Mouse (Mus musculus): ENCODE measurements at regions not wholly inside any gene's neighbourhood (a gene's known extent, or its start where the extent isn't known, plus 50 kb on each side); places are given as distances from the start of the nearest gene placed in this dataset.

DNA sequence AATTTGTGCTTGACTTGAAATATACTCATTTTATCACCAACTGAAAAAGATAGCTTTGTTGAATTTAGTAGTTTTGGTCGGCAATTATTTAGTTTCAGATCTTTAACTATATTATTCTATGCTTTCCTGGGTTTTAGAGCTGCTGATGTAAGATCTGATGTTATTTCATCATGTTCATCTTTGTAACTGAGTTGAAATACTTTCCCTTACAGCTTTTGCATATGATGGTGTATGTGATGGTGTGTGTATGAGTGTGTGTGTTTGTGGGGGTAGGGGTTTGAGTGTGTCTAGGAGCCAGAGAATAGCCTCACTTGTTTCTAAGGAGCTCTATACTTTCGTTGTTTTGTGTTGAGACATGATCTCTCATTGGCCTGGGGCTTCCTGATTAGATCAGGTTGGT, 819.6 kb upstream of the Lrrc6 start:
- H3K36me3 ChIP-seq (ENCODE audit: control insufficient read depth, insufficient read depth, low read length, poor library complexity, severe bottlenecking), result no peaks in the 10 kb centered on the region
- TF ChIP-seq CTCF (IDR thresholded peaks at IDR 0.05; ENCODE audit: low read depth, low read length) (no peak), EP300 (IDR thresholded peaks at IDR 0.05; ENCODE audit: insufficient read depth, low read depth, low read length) (no peak), POLR2A (IDR thresholded peaks at IDR 0.05; ENCODE audit: insufficient read depth, low read length) (no peak)

DNA sequence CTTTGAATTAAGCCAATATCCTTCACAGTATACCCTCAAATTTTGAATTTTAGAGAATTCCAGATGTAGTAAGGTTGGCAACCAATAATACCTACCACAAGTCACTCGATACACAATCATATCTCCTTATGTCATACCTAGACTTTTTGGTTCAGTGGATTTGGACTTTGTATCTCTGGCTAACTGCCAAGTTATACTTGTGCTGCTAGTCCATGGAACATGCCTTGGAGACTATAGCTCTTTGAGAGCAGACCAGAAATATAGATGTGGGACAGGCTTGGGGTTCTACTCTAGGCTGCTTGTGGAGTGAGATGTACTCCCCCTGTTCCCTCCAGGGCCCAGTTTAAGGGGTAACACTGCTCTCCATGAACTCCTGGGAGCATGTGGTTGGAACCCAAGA, 814.5 kb upstream of the Lrrc6 start:
- no peaks in the 10 kb centered on the region for H3K4me1 ChIP-seq (ENCODE audit: control insufficient read depth, insufficient read depth, low read length)
- no peaks in the 10 kb centered on the region for H3K9me3 ChIP-seq (replicated peaks; ENCODE audit: control insufficient read depth, insufficient read depth, low read length, poor library complexity, severe bottlenecking)
- H3K4me3 ChIP-seq (ENCODE audit: low read depth, low read length), result no peak overlapping the region
- TF ChIP-seq POLR2A (IDR thresholded peaks at IDR 0.05; ENCODE audit: insufficient read depth, low read length) (no peak), EP300 (IDR thresholded peaks at IDR 0.05; ENCODE audit: insufficient read depth, low read depth, low read length) (no peak), CTCF (IDR thresholded peaks at IDR 0.05; ENCODE audit: low read depth, low read length) (no peak)
- H3K9ac ChIP-seq (ENCODE audit: low read depth, poor library complexity, severe bottlenecking), result no peak overlapping the region
- no peaks in the 10 kb centered on the region for H3K27me3 ChIP-seq (ENCODE audit: control insufficient read depth, insufficient read depth, low read length, poor library complexity, severe bottlenecking)
- H3K36me3 ChIP-seq (ENCODE audit: control insufficient read depth, insufficient read depth, low read length, poor library complexity, severe bottlenecking), result no peaks in the 10 kb centered on the region
- no peak overlapping the region for H3K27ac ChIP-seq (ENCODE audit: insufficient read depth, low read length)

More for the DNA sequence above, 819.6 kb upstream of the Lrrc6 start:
- Histone ChIP-seq H3K4me3 (ENCODE audit: low read depth, low read length) (no peak overlapping the region), H3K27ac (ENCODE audit: insufficient read depth, low read length) (no peak overlapping the region), H3K4me1 (ENCODE audit: control insufficient read depth, insufficient read depth, low read length) (no peaks in the 10 kb centered on the region), H3K9ac (ENCODE audit: low read depth, poor library complexity, severe bottlenecking) (no peak overlapping the region), H3K27me3 (ENCODE audit: control insufficient read depth, insufficient read depth, low read length, poor library complexity, severe bottlenecking) (no peaks in the 10 kb centered on the region), H3K9me3 (replicated peaks; ENCODE audit: control insufficient read depth, insufficient read depth, low read length, poor library complexity, severe bottlenecking) (no peaks in the 10 kb centered on the region)

DNA sequence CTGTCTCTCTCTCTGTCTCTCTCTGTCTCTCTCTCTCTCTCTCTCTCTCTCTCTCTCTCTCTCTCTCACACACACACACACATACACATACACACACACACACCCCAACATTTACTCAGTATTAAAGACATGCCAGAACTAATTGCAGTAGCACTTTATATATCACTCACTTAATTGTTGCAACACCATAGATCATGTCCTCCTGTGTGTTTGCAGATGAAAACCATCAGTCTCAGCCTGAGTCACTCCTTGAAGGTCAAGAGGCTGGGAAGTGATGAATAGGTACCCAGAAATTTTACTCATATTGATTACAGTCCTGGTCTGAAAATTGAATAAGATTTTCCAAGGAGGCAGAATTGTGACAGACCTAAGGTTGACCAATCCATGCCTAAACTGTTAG, 812.9 kb upstream of the Lrrc6 start:
- no peak overlapping the region for H3K4me3 ChIP-seq (ENCODE audit: low read depth, low read length)
- TF ChIP-seq POLR2A (IDR thresholded peaks at IDR 0.05; ENCODE audit: insufficient read depth, low read length) (no peak), CTCF (IDR thresholded peaks at IDR 0.05; ENCODE audit: low read depth, low read length) (no peak), EP300 (IDR thresholded peaks at IDR 0.05; ENCODE audit: insufficient read depth, low read depth, low read length) (no peak)
- H3K9ac ChIP-seq (ENCODE audit: low read depth, poor library complexity, severe bottlenecking), result no peak overlapping the region
- no peaks in the 10 kb centered on the region for H3K9me3 ChIP-seq (replicated peaks; ENCODE audit: control insufficient read depth, insufficient read depth, low read length, poor library complexity, severe bottlenecking)
- H3K36me3 ChIP-seq (ENCODE audit: control insufficient read depth, insufficient read depth, low read length, poor library complexity, severe bottlenecking), result no peaks in the 10 kb centered on the region
- no peaks in the 10 kb centered on the region for H3K4me1 ChIP-seq (ENCODE audit: control insufficient read depth, insufficient read depth, low read length)
- H3K27ac ChIP-seq (ENCODE audit: insufficient read depth, low read length), result no peak overlapping the region
- no peaks in the 10 kb centered on the region for H3K27me3 ChIP-seq (ENCODE audit: control insufficient read depth, insufficient read depth, low read length, poor library complexity, severe bottlenecking)

DNA sequence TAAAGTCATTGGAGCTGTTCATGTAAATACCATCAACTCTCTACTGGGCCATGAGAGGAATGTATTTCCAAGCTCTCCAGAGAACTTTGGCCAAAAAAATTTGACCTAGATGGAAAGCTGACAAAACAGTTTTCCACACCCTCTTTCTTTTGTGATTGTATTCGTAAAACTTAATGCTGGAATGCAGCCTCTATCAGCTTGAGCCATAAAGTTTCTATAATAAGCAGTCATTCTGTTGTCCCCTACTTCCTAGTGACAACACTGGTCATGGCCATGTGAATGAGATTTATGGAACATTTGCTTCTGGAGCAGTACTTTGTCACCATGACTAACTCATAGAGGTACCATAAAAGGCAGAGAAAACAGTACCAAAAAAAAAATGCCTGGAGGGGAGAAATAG, 805.0 kb upstream of the Lrrc6 start:
- TF ChIP-seq CTCF (IDR thresholded peaks at IDR 0.05; ENCODE audit: low read depth, low read length) (no peak), POLR2A (IDR thresholded peaks at IDR 0.05; ENCODE audit: insufficient read depth, low read length) (no peak), EP300 (IDR thresholded peaks at IDR 0.05; ENCODE audit: insufficient read depth, low read depth, low read length) (no peak)
- Histone ChIP-seq H3K27ac (ENCODE audit: insufficient read depth, low read length) (no peak overlapping the region), H3K4me3 (ENCODE audit: low read depth, low read length) (no peak overlapping the region), H3K9me3 (replicated peaks; ENCODE audit: control insufficient read depth, insufficient read depth, low read length, poor library complexity, severe bottlenecking) (no peaks in the 10 kb centered on the region), H3K9ac (ENCODE audit: low read depth, poor library complexity, severe bottlenecking) (no peak overlapping the region), H3K36me3 (ENCODE audit: control insufficient read depth, insufficient read depth, low read length, poor library complexity, severe bottlenecking) (no peaks in the 10 kb centered on the region), H3K27me3 (ENCODE audit: control insufficient read depth, insufficient read depth, low read length, poor library complexity, severe bottlenecking) (no peaks in the 10 kb centered on the region), H3K4me1 (ENCODE audit: control insufficient read depth, insufficient read depth, low read length) (no peaks in the 10 kb centered on the region)

DNA sequence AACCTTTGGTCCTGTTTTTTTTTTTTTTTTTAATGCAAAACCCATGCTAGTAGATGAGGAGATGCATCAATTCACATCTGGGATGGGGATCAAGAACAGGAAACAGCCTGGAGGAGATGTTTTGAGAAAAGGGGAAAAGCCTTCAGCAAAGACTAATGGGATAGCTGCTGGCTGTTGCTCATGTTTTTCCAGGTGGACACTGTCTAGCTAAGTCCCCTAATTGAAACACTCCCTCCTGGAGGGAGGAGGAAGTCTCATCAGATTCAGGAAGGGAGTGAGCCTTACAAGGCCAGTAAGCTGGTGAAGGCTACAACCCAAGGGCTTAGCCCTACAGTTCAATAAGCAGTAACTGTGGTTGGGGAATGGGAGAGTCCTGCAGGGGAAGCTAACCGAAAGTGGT, 803.1 kb upstream of the Lrrc6 start:
- no peak overlapping the region for H3K4me3 ChIP-seq (ENCODE audit: low read depth, low read length)
- no peaks in the 10 kb centered on the region for H3K27me3 ChIP-seq (ENCODE audit: control insufficient read depth, insufficient read depth, low read length, poor library complexity, severe bottlenecking)
- no peak overlapping the region for H3K9ac ChIP-seq (ENCODE audit: low read depth, poor library complexity, severe bottlenecking)
- no peaks in the 10 kb centered on the region for H3K9me3 ChIP-seq (replicated peaks; ENCODE audit: control insufficient read depth, insufficient read depth, low read length, poor library complexity, severe bottlenecking)
- no peaks in the 10 kb centered on the region for H3K4me1 ChIP-seq (ENCODE audit: control insufficient read depth, insufficient read depth, low read length)
- H3K27ac ChIP-seq (ENCODE audit: insufficient read depth, low read length), result no peak overlapping the region
- no peaks in the 10 kb centered on the region for H3K36me3 ChIP-seq (ENCODE audit: control insufficient read depth, insufficient read depth, low read length, poor library complexity, severe bottlenecking)
- TF ChIP-seq EP300 (IDR thresholded peaks at IDR 0.05; ENCODE audit: insufficient read depth, low read depth, low read length) (no peak), POLR2A (IDR thresholded peaks at IDR 0.05; ENCODE audit: insufficient read depth, low read length) (no peak), CTCF (IDR thresholded peaks at IDR 0.05; ENCODE audit: low read depth, low read length) (no peak)

DNA sequence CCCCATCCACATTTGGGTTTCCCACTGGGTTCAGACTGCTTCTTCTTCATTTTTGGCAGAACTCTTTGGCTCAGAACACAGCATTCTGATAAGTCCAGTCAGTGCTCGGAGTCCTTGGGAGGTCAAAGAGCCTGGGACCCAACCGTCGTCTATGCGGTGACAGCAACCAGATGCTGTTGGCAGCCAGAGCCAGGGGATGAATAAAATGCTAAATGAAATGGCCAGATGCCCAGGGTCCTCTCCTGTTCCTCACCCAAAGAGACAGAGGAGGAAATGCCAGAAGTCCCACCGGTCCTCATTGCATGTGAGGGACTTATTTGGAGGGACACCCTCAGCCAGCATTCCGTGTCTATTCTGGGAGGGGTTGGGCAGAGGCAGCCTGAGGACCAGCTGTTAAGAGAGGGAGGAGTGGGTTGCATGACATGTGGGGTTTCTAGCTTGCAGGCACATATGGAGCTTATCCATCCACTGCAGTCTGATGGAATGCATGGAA, 801.2 kb upstream of the Lrrc6 start:
- H3K27ac ChIP-seq (ENCODE audit: insufficient read depth, low read length), result no peak overlapping the region
- no peaks in the 10 kb centered on the region for H3K9me3 ChIP-seq (replicated peaks; ENCODE audit: control insufficient read depth, insufficient read depth, low read length, poor library complexity, severe bottlenecking)
- no peak overlapping the region for H3K4me3 ChIP-seq (ENCODE audit: low read depth, low read length)
- H3K9ac ChIP-seq (ENCODE audit: low read depth, poor library complexity, severe bottlenecking), result no peak overlapping the region
- no peak for TF ChIP-seq POLR2A (IDR thresholded peaks at IDR 0.05; ENCODE audit: insufficient read depth, low read length)
- no peak for TF ChIP-seq CTCF (IDR thresholded peaks at IDR 0.05; ENCODE audit: low read depth, low read length)
- TF ChIP-seq EP300 (IDR thresholded peaks at IDR 0.05; ENCODE audit: insufficient read depth, low read depth, low read length), result no peak
- no peaks in the 10 kb centered on the region for H3K36me3 ChIP-seq (ENCODE audit: control insufficient read depth, insufficient read depth, low read length, poor library complexity, severe bottlenecking)
- H3K27me3 ChIP-seq (ENCODE audit: control insufficient read depth, insufficient read depth, low read length, poor library complexity, severe bottlenecking), result no peaks in the 10 kb centered on the region
- no peaks in the 10 kb centered on the region for H3K4me1 ChIP-seq (ENCODE audit: control insufficient read depth, insufficient read depth, low read length)

All from ES-Bruce4 (cell line).